Mouse (Mus musculus): ENCODE measurements at regions not wholly inside any gene's neighbourhood (a gene's known extent, or its start where the extent isn't known, plus 50 kb on each side); places are given as distances from the start of the nearest gene placed in this dataset.
A peak's percentile ranks its signal among the peaks of the same experiment; 100 is the strongest.

DNA sequence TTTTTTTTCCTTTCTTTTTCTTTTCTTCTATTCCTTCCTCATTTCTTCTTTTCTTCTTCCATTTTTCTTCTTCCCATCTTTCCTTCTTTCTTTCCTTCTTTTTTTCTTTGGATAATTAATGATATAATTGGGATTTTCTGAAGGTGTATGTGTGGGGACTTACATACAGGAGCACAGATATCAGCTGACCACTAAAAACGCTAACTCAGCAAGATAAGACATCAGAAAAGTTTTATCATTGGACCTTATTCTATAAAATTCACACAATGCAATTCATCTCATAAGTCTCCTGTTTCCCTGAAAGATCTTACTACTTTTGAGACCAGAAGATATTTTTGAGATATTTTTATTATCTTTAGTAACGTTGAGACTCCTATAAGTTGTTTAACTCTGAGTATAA, 144.8 kb upstream of the Vmn2r99 start:
- DNase-seq (ENCODE audit: low read depth, low spot score) = no peak

DNA sequence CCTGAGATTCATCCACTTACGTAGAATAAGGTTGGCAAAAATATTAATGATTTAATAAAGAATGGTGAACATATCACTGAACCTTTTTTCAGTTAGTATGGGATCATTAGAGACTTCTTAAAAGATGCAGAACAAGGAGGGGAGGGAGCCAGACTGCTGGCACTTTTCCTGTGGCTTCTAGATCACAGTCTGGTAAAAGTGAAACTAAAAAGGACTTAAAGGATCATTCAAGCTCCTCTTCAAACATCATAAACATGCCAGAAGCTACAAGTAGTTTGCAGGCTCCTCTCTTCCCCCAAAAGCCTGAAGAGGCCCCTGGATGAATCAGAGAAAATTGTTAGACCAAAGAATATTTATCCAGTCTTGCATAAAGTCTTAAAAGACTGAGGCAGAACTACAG, 135.2 kb upstream of the Vmn2r99 start:
- peak; percentile 5 for DNase-seq (ENCODE audit: low read depth, low spot score)

Data from 3T3-L1 (cell line).